Mouse (Mus musculus) cerebellum, adult 2 months (tissue): Measurements from ENCODE around the gene Olfr597.

ENCODE experiments used
- CTCF ChIP-seq: fragments of 200-500 bp; IDR thresholded peaks from 2 replicates; pipeline ENCODE4 v1.5.1; 2011; ENCODE audit warnings: low read depth, mild to moderate bottlenecking, control low read depth, low read length, moderate library complexity, borderline replicate concordance; ENCODE audit not compliant: insufficient read depth
- POLR2A ChIP-seq: fragments of 200-500 bp; IDR thresholded peaks from 2 replicates; pipeline ENCODE4 v1.6.1; 2011; ENCODE audit warnings: low read length, control low read depth, borderline replicate concordance; ENCODE audit not compliant: insufficient read depth

- TF ChIP-seq CTCF (no peak), POLR2A (no peak)
Observed at GRCm38 (mm10) chr7:103335617-103336016, 19.5 kb downstream of the Olfr597 start, which contains the start of gene Olfr599.
